Mouse (Mus musculus): ENCODE results near the gene Prpf38a.

The Prpf38a gene

GRCm38 (mm10) chr4:108578840-108579742, at the start of gene Prpf38a, which contains the start of gene Orc1:
Gene Prpf38a (minus strand): TSS chr4:108579336.
Gene Orc1 (plus strand): TSS chr4:108579423.
- peak; percentile 97 to 99 for DNase-seq

- DNase-seq: no peak
Observed at GRCm38 (mm10) chr4:108627066-108627465, 47.9 kb upstream of the Prpf38a start.

- no peak for DNase-seq
Observed at GRCm38 (mm10) chr4:108621504-108621903, 42.4 kb upstream of the Prpf38a start.

- peak in 1 of 2 experiments; percentile 41 for DNase-seq
Observed at GRCm38 (mm10) chr4:108620536-108620935, 41.4 kb upstream of the Prpf38a start.

- DNase-seq: peak; percentile 95 to 98
Observed at GRCm38 (mm10) chr4:108619587-108620341, 40.6 kb upstream of the Prpf38a start, which contains the start of gene Cc2d1b. Gene Cc2d1b (plus strand): TSS chr4:108619940.

GRCm38 (mm10) chr4:108619165-108619564, 40.0 kb upstream of the Prpf38a start:
- peak in 1 of 2 experiments; percentile 46 for DNase-seq

- DNase-seq: no peak
Observed at GRCm38 (mm10) chr4:108618586-108618985, 39.5 kb upstream of the Prpf38a start.

- DNase-seq: no peak
Observed at GRCm38 (mm10) chr4:108610935-108611334, 31.8 kb upstream of the Prpf38a start.

- no peak for DNase-seq
Observed at GRCm38 (mm10) chr4:108608651-108609050, 29.5 kb upstream of the Prpf38a start.

GRCm38 (mm10) chr4:108601870-108602269, 22.7 kb upstream of the Prpf38a start:
- DNase-seq: no peak

GRCm38 (mm10) chr4:108598306-108598705, 19.2 kb upstream of the Prpf38a start:
- DNase-seq: no peak

- no peak for DNase-seq
Observed at GRCm38 (mm10) chr4:108595785-108596184, 16.6 kb upstream of the Prpf38a start.

- DNase-seq: no peak
Observed at GRCm38 (mm10) chr4:108593376-108593775, 14.2 kb upstream of the Prpf38a start.

GRCm38 (mm10) chr4:108579743-108580411, 741 bp upstream of the Prpf38a start:
- no peak for DNase-seq

- no peak for DNase-seq
Observed at GRCm38 (mm10) chr4:108572644-108573043, 6.5 kb downstream of the Prpf38a start.

- no peak for DNase-seq
Observed at GRCm38 (mm10) chr4:108565026-108565425, 14.1 kb downstream of the Prpf38a start.

GRCm38 (mm10) chr4:108539701-108540100, 39.4 kb downstream of the Prpf38a start:
- no peak for DNase-seq
